Mouse (Mus musculus) macrophage (primary cell): ENCODE results near the gene Zswim2. TPM values are rescaled to one million over a fixed set of nuclear protein-coding genes. Genes with fewer than 3 reads are reported as not detected.

Experiments used
- polyA plus RNA-seq: library from polyadenylated mRNA; stranded (reverse); fragments of 250-400 nt; gene quantifications from 3 replicates; pipeline ENCODE4 v1.2.4, GENCODE M21; 2018; ENCODE audit warnings: inconsistent platforms

Gene Zswim2
- polyA plus RNA-seq, 1 experiment from 2014 or later, result not detected

Other genes starting within 250 kb of the Zswim2 start
- 20.8 to 69.6 TPM (median 21.5 TPM) in 3 replicates for gene Itgav, start 216.8 kb downstream of the Zswim2 start, polyA plus RNA-seq
- 0.09 TPM in 1 of 3 replicates, not detected in the others for gene Fam171b, start 128.6 kb downstream of the Zswim2 start, polyA plus RNA-seq
- gene Gm13698, start 14.5 kb upstream of the Zswim2 start, polyA plus RNA-seq, result not detected in 3 replicates
- not detected in 3 replicates for gene Gm13693, start 20.3 kb upstream of the Zswim2 start, polyA plus RNA-seq
- gene Gm13695, start 26.1 kb upstream of the Zswim2 start, polyA plus RNA-seq, result not detected in 3 replicates
- gene Gm13696, start 31.9 kb upstream of the Zswim2 start, polyA plus RNA-seq, result not detected in 3 replicates
- gene Gm13694, start 37.7 kb upstream of the Zswim2 start, polyA plus RNA-seq, result not detected in 3 replicates
- not detected in 3 replicates for gene Gm13697, start 43.5 kb upstream of the Zswim2 start, polyA plus RNA-seq
- not detected in 3 replicates for gene Gm13691, start 49.3 kb upstream of the Zswim2 start, polyA plus RNA-seq